Mouse (Mus musculus): ENCODE results near the gene Adgrl1. TPM values are rescaled to one million over a fixed set of nuclear protein-coding genes. Genes with fewer than 3 reads are reported as not detected.

Gene Adgrl1
- polyA plus RNA-seq (2015; fragmentation: Nextera tagmentation; extraction: Ambion mirVana) = 7.9 and 8.1 TPM in 2 replicates

DNA sequence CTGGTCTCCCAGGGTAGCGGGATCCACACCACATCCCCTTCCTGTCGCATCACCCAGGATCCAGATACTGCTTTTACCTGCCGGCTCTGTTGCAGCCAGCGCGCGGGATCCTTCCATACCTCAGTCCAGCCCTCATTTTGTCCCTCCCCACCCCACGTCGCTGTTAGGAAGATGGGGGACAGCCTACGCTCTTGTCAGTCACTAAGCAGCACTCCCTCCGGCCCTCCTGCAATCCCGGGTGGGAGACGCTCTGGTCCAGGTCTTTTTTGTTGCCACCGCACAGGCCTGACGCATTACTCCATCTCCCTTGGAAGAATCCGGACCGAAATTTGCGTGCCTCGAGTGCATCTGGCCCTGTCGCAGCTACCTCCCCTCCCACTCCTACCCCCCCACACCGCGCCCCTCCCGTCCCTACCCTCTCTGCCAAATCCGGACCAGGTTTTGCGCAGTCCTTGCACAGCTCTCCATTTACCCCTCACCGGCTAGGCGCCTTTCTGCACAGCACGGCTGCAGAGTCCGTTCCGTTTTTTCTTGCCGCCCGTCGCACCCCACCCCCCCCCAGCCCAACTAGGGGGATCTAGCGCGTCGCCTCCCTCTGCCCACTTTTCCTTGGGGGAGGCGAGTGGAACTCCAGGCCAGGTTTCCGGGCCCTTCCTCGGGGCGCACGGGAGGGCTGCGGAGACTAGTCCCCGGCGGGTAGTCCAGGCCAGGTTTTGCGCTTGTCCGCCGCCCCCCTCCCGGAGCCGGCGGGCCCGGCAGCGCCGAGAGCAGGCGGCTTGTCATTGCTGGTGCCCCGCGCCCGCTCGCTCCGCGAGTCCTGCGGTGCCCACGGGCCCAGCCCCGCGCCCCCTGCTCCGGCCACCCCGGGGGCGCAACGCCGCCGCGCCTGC lies at the start of gene Adgrl1:
Gene Adgrl1, plus strand, starts transcription at position 743 of the 890 bp plus-strand sequence.
- Histone ChIP-seq H3K4me2 (ENCODE audit: low read depth, low read length) (peak within 1 kb of the TSS; percentile 95), H3K27ac (ENCODE audit: low read length) (peak within 1 kb of the TSS; percentile 96), H3K36me3 (ENCODE audit: control insufficient read depth, insufficient read depth, low read length) (no peaks in the 10 kb centered on the region), H3K9ac (ENCODE audit: low read depth, low read length) (peak within 1 kb of the TSS; percentile 87), H3K9me3 (ENCODE audit: control insufficient read depth, low read length) (no peaks in the 10 kb centered on the region), H3K27me3 (replicated peaks; ENCODE audit: control insufficient read depth, insufficient read depth, low read length) (0 out of 2 replicates have a peak, but pooled peaks cover under 1% of the 10 kb centered on the region), H3K4me3 (ENCODE audit: low read length) (peak within 1 kb of the TSS; percentile 87), H3K4me1 (ENCODE audit: control insufficient read depth, insufficient read depth, low read length) (peaks cover 39% of the 10 kb centered on the region)
- peak; percentile 86 for ATAC-seq
- under 1% methylated on average over 68 of the region's 70 CpGs for WGBS

DNA sequence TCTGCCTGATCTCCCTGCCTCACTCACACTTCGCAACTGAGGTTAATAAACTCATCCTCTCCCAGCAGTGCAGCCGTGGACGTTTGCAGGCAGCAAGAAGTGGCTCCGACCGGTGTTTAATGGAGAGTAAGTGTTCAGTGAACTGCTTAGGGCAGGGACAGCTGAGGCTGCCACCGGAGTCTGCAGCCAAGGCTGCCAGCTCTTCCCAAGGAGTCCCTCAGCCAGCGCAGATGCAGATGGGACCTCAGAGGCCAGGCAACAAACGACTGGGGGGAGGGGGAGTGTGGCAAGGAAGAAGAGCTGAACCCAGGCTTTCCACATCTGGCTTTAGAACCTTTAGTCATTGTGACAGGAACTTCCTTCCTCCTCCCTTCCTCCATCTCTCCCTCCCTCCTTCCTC lies 47.6 kb upstream of the Adgrl1 start:
- H3K4me1 ChIP-seq (ENCODE audit: control insufficient read depth, insufficient read depth, low read length) = no peaks in the 10 kb centered on the region
- H3K9me3 ChIP-seq (ENCODE audit: control insufficient read depth, low read length) = no peaks in the 10 kb centered on the region
- no peak overlapping the region for H3K27ac ChIP-seq (ENCODE audit: low read length)
- WGBS = 22% methylated on average over 8 of the region's 8 CpGs
- H3K27me3 ChIP-seq (replicated peaks; ENCODE audit: control insufficient read depth, insufficient read depth, low read length) = no peaks in the 10 kb centered on the region
- H3K4me2 ChIP-seq (ENCODE audit: low read depth, low read length) = no peak overlapping the region
- no peak overlapping the region for H3K9ac ChIP-seq (ENCODE audit: low read depth, low read length)
- H3K36me3 ChIP-seq (ENCODE audit: control insufficient read depth, insufficient read depth, low read length) = no peaks in the 10 kb centered on the region
- no peak for ATAC-seq
- H3K4me3 ChIP-seq (ENCODE audit: low read length) = no peak overlapping the region

DNA sequence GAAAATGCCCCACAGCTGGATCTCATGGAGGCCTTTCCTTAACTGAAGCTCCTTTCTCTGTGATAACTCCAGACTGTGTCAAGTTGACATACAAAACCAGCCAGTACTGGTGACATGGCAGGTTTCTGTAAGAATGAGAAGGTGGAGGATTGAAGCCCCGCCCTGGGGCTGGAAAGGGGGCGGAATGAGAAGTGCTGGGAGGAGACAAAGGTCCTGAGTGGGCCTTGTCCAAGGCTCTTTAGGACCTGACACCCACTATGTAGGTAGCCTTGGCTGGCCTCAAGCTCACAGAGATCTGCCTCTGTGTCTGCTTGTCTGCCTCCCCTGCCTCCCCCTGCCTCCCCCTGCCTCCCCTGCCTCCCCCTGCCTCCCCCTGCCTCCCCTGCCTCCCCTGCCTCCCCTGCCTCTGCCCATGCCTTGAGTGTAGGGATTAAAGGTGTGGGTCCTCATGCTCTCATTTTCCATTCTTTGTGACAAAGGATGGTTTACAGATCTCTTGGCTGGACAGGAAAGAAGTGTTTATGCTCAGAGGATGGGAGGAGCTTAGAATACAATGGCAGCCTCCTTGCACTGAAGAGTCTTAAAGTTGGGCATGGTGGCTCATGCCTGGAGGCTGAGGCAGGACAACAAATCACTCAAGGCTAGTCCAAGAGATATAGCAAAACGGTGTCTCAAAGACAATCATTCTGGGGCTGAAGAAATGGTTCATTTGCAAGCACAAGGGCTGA lies 46.4 kb upstream of the Adgrl1 start:
- no peaks in the 10 kb centered on the region for H3K9me3 ChIP-seq (ENCODE audit: control insufficient read depth, low read length)
- H3K9ac ChIP-seq (ENCODE audit: low read depth, low read length) = no peak overlapping the region
- no peaks in the 10 kb centered on the region for H3K36me3 ChIP-seq (ENCODE audit: control insufficient read depth, insufficient read depth, low read length)
- 71% methylated on average over 3 of the region's 3 CpGs for WGBS
- H3K27ac ChIP-seq (ENCODE audit: low read length) = no peak overlapping the region
- H3K4me2 ChIP-seq (ENCODE audit: low read depth, low read length) = no peak overlapping the region
- H3K27me3 ChIP-seq (replicated peaks; ENCODE audit: control insufficient read depth, insufficient read depth, low read length) = no peaks in the 10 kb centered on the region
- no peaks in the 10 kb centered on the region for H3K4me1 ChIP-seq (ENCODE audit: control insufficient read depth, insufficient read depth, low read length)
- no peak for ATAC-seq
- H3K4me3 ChIP-seq (ENCODE audit: low read length) = no peak overlapping the region

DNA sequence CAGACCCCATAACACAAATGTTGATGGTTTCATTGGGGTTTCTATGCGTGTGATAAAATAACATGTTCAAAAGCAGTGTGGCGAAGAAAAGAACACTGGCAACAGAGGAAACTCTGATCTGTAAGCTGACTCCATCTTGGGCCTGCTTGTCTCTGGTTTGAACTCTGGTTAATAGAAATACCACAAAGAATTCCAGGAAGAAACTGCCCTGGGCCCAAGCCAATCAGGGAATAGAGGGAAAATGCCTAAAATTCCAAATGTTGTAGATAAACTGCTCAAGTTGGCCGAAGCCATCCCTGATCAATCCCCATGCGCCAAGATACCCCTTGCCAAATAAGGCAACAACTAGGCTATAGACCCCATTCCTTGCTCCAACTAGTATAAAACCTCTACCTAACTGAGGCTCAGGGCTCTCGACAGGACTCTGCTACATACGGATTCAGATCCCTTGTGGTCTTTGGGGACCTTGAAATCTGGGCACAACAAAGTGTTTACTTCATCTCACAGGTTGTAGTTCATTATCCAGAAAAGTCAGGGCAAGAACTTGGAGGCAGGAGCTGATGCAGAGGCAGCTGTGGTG lies 43.3 kb upstream of the Adgrl1 start:
- no peaks in the 10 kb centered on the region for H3K36me3 ChIP-seq (ENCODE audit: control insufficient read depth, insufficient read depth, low read length)
- H3K27me3 ChIP-seq (replicated peaks; ENCODE audit: control insufficient read depth, insufficient read depth, low read length) = no peaks in the 10 kb centered on the region
- no peak for ATAC-seq
- no peak overlapping the region for H3K27ac ChIP-seq (ENCODE audit: low read length)
- H3K4me2 ChIP-seq (ENCODE audit: low read depth, low read length) = no peak overlapping the region
- H3K9me3 ChIP-seq (ENCODE audit: control insufficient read depth, low read length) = no peaks in the 10 kb centered on the region
- H3K4me3 ChIP-seq (ENCODE audit: low read length) = no peak overlapping the region
- 74% methylated on average over 6 of the region's 6 CpGs for WGBS
- H3K4me1 ChIP-seq (ENCODE audit: control insufficient read depth, insufficient read depth, low read length) = no peaks in the 10 kb centered on the region
- no peak overlapping the region for H3K9ac ChIP-seq (ENCODE audit: low read depth, low read length)

DNA sequence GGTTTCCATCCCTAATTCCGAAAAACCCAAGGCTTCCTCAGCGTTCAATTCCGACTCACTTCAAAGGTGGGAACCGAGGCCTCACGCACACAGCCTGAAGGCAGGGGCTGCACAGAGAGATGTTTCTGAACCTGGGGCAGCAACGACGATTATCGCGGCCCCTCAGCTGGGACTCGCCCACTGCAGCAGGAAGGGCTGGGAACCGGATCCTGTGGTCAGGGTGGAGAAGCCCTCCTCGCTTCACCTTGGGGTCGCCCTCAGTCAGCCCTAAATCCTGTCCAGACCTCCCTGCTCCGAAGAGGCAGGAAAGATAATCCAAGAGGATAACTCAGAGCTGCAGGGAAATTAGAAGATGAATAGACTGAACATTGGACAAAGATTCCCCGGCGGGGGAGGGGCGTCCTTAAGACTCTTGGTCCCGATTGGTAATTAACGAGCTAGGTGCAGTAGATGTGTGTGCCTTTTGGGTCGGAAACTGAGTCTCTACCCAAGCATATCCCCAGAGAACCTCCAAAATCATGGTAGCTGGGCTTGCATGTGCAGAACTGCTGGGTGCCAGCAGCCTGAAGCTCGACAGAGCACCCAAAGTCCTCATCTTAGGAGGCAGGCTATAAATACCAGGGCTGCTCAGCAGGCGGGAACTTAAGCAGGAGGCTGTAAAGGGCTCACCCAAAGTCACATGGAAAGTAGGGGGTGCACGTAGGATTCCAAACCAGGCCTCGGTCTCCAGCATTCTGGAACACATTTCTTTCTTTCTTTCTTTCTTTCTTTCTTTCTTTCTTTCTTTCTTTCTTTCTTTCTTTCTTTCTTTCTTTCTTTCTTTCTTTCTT lies 37.3 kb upstream of the Adgrl1 start:
- WGBS = 8% methylated on average over 24 of the region's 24 CpGs

DNA sequence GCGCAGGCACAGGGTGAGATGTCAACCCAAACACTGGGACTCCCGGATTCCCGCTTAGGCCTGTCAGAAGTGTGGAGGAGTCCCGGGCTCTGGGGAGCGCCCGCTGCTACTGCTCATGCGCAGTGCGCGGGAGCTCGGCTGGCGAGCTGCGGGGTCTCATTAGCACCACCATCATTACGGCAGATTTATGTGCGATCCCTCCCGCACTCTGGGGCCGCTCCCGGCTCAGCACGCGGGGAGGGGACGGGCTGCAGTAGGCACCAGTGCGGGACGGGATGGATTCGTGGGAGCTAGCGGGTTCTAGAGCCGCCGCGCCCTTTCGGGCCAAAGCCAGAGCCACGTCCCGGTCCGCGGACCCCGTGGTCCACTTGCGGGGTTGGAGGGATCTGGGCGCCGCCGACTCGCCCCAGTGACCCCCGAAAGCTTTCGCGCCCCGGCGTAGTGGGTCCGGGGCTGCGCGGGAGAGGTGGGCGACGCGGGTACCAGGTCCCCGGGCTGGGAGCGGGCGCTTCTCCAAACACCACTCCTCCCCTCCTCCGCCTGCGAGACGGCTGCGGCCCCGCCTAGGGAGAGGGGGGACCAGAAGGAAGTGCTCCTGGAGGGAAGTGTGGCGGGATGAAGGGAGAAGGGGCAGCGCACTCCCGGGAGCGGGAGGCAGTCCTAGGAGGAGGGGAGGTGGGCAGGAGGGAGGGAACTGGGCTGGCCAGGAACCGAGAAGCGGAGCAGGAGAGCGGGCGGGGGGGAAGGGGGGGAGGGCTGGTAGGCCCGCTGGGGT lies 24.8 kb upstream of the Adgrl1 start:
- H3K4me1 ChIP-seq (ENCODE audit: control insufficient read depth, insufficient read depth, low read length) = peaks cover 21% of the 10 kb centered on the region
- peak overlapping the region; percentile 76 for H3K27ac ChIP-seq (ENCODE audit: low read length)
- under 1% methylated on average over 66 of the region's 66 CpGs for WGBS
- H3K9ac ChIP-seq (ENCODE audit: low read depth, low read length) = peak overlapping the region; percentile 81
- H3K9me3 ChIP-seq (ENCODE audit: control insufficient read depth, low read length) = no peaks in the 10 kb centered on the region; the same call in 1 of the 2 replicates
- H3K4me3 ChIP-seq (ENCODE audit: low read length) = peak overlapping the region; percentile 67
- peak; percentile 92 for ATAC-seq
- no peaks in the 10 kb centered on the region for H3K36me3 ChIP-seq (ENCODE audit: control insufficient read depth, insufficient read depth, low read length)
- H3K27me3 ChIP-seq (replicated peaks; ENCODE audit: control insufficient read depth, insufficient read depth, low read length) = peaks cover 12% of the 10 kb centered on the region; the same call in 1 of the 2 replicates
- H3K4me2 ChIP-seq (ENCODE audit: low read depth, low read length) = peak overlapping the region; percentile 96

More for the DNA sequence above, 37.3 kb upstream of the Adgrl1 start:
- H3K27me3 ChIP-seq (replicated peaks; ENCODE audit: control insufficient read depth, insufficient read depth, low read length) = 0 out of 2 replicates have a peak, but pooled peaks cover 2% of the 10 kb centered on the region
- no peaks in the 10 kb centered on the region for H3K36me3 ChIP-seq (ENCODE audit: control insufficient read depth, insufficient read depth, low read length)
- peak overlapping the region; percentile 25 for H3K4me3 ChIP-seq (ENCODE audit: low read length)
- 0 out of 2 replicates have a peak, but pooled peaks have one; percentile 18 for ATAC-seq
- no peaks in the 10 kb centered on the region for H3K9me3 ChIP-seq (ENCODE audit: control insufficient read depth, low read length)
- peak overlapping the region; percentile 54 for H3K9ac ChIP-seq (ENCODE audit: low read depth, low read length)
- peaks cover 9% of the 10 kb centered on the region; the same call in 1 of the 2 replicates for H3K4me1 ChIP-seq (ENCODE audit: control insufficient read depth, insufficient read depth, low read length)
- H3K27ac ChIP-seq (ENCODE audit: low read length) = no peak overlapping the region
- H3K4me2 ChIP-seq (ENCODE audit: low read depth, low read length) = peak overlapping the region; percentile 59

DNA sequence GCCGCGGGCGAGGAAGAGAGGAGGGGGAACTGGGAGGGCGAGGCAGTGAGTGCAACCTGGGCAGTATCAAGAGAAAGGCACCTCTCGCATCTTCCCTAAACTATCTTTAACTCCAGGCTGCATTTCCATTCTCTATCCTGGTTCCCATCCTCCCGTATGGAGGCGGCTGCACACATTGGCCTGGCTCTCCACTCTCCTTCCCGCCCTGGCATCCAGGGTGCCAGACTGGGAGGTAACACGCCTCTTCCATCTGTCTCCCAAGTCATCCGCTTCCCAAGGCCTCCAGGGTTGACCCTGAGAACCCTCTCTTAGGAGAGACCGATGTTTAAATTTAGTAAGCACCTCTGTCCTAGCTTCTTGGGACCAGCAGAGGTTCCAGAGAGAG lies 24.3 kb upstream of the Adgrl1 start:
- peak; percentile 65 for ATAC-seq
- WGBS = 0% methylated on average over 11 of the region's 11 CpGs
- peak overlapping the region; percentile 81 for H3K9ac ChIP-seq (ENCODE audit: low read depth, low read length)

More for the DNA sequence above, 24.3 kb upstream of the Adgrl1 start:
- Histone ChIP-seq H3K9me3 (ENCODE audit: control insufficient read depth, low read length) (no peaks in the 10 kb centered on the region; the same call in 1 of the 2 replicates), H3K4me1 (ENCODE audit: control insufficient read depth, insufficient read depth, low read length) (peaks cover 21% of the 10 kb centered on the region), H3K27ac (ENCODE audit: low read length) (peak overlapping the region; percentile 1; the same call in 1 of the 2 replicates), H3K36me3 (ENCODE audit: control insufficient read depth, insufficient read depth, low read length) (no peaks in the 10 kb centered on the region), H3K4me3 (ENCODE audit: low read length) (peak overlapping the region; percentile 67), H3K27me3 (replicated peaks; ENCODE audit: control insufficient read depth, insufficient read depth, low read length) (peaks cover 12% of the 10 kb centered on the region; the same call in 1 of the 2 replicates), H3K4me2 (ENCODE audit: low read depth, low read length) (peak overlapping the region; percentile 96)

Data from intestine, embryonic 16.5 days (tissue).